Mouse (Mus musculus) ES-Bruce4 (cell line): ENCODE measurements around the gene Adprhl1. TPM values are rescaled to one million over a fixed set of nuclear protein-coding genes. Genes with fewer than 3 reads are reported as not detected.
A peak's percentile ranks its signal among the peaks of the same experiment; 100 is the strongest.

Source experiments
- H3K27ac ChIP-seq: 2 replicates; pipeline ENCODE4 v1.5.1; 2012; ENCODE audit warnings: low read length, inconsistent platforms; ENCODE audit not compliant: insufficient read depth
- H3K27me3 ChIP-seq: 2 replicates; pipeline ENCODE4 v1.6.1; 2012; ENCODE audit warnings: mild to moderate bottlenecking, low read length, inconsistent platforms; ENCODE audit not compliant: control insufficient read depth, poor library complexity, insufficient read depth, severe bottlenecking
- H3K36me3 ChIP-seq: 2 replicates; pipeline ENCODE4 v1.6.1; 2012; ENCODE audit warnings: inconsistent platforms, mild to moderate bottlenecking, low read length, moderate library complexity; ENCODE audit not compliant: control insufficient read depth, poor library complexity, insufficient read depth, severe bottlenecking
- H3K4me1 ChIP-seq: one replicate; pipeline ENCODE4 v1.8.1; 2011; ENCODE audit warnings: low read length; ENCODE audit not compliant: control insufficient read depth, insufficient read depth
- H3K4me3 ChIP-seq: 2 replicates; pipeline ENCODE4 v1.5.1; 2011; ENCODE audit warnings: low read depth, mild to moderate bottlenecking, low read length
- H3K9ac ChIP-seq: 2 replicates; pipeline ENCODE4 v1.6.1; 2012; ENCODE audit warnings: low read depth, mild to moderate bottlenecking, inconsistent platforms; ENCODE audit not compliant: poor library complexity, severe bottlenecking
- H3K9me3 ChIP-seq: replicated peaks from 2 replicates; pipeline ENCODE4 v1.6.1; 2012; ENCODE audit warnings: mild to moderate bottlenecking, low read length, inconsistent platforms; ENCODE audit not compliant: control insufficient read depth, poor library complexity, insufficient read depth, severe bottlenecking
- CTCF ChIP-seq: IDR thresholded peaks from one replicate; pipeline ENCODE4 v1.8.1; 2011; ENCODE audit warnings: low read depth, low read length
- EP300 ChIP-seq: IDR thresholded peaks from 2 replicates; pipeline ENCODE4 v1.6.1; 2011; ENCODE audit warnings: low read depth, low read length; ENCODE audit not compliant: insufficient read depth
- POLR2A ChIP-seq: IDR thresholded peaks from one replicate; pipeline ENCODE4 v1.8.1; 2011; ENCODE audit warnings: low read length; ENCODE audit not compliant: insufficient read depth
- polyA plus RNA-seq: library from polyadenylated mRNA; stranded (reverse); fragments of >200 nt; gene quantifications from 2 replicates; pipeline ENCODE4 v1.2.4, GENCODE M21; 2011; ENCODE audit warnings: low read depth; ENCODE audit not compliant: missing spikeins, insufficient read depth, insufficient read length

The Adprhl1 gene
- polyA plus RNA-seq: not detected in 2 replicates

DNA sequence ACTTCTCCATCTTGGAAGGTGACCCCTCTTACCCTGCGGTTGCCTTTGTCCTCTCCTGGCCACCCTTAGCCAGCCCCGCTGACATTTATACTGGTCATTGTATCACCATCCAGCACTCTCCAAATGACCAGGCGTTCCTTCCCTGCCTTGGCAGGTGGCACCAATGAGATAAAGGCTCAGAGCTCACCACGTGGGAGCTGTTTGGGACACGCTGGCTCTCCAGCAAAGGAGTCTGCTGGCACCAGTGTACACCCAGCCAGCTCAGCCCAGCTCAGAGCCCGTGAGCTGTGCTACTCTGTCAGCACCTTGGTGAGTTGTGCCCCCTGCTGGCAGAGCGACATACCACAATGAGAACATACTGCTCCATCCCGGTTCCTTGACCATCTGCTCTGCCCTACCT is at the start of gene Adprhl1:
Gene Adprhl1, minus strand, starts transcription at position 144 of the 400 bp plus-strand sequence.
- H3K27me3 ChIP-seq: no peaks in the 10 kb centered on the region
- H3K27ac ChIP-seq: no peak within 1 kb of the TSS
- H3K9me3 ChIP-seq: no peaks in the 10 kb centered on the region
- H3K4me1 ChIP-seq: no peaks in the 10 kb centered on the region
- H3K4me3 ChIP-seq: no peak within 1 kb of the TSS
- peak; percentile 99 for TF ChIP-seq CTCF
- TF ChIP-seq POLR2A: no peak
- H3K36me3 ChIP-seq: no peaks in the 10 kb centered on the region
- H3K9ac ChIP-seq: no peak within 1 kb of the TSS

DNA sequence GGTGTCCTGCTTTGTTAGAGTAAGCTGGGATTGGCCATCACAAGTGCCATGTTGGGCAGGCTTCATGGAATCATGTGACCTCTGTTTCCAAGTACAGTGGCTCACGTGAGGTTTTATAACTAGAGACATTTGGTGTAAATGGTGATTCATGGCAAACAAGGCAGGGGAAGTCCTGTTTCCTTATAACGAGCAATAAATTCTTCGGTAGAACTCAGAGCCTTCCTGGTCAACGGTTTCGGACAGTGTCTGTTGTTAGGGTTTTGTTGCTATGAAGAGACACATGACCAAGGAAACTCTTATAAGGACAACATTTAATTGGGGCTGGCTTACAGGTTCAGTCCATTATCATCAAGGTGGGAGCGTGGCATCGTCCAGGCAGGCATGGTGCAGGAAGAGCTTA is 47.1 kb upstream of the Adprhl1 start:
- no peak for TF ChIP-seq POLR2A
- TF ChIP-seq EP300: no peak
- no peak for TF ChIP-seq CTCF
- H3K4me1 ChIP-seq: no peaks in the 10 kb centered on the region
- no peaks in the 10 kb centered on the region for H3K27me3 ChIP-seq
- H3K4me3 ChIP-seq: no peak overlapping the region
- H3K9ac ChIP-seq: no peak overlapping the region
- no peak overlapping the region for H3K27ac ChIP-seq
- no peaks in the 10 kb centered on the region for H3K9me3 ChIP-seq
- peaks cover 2% of the 10 kb centered on the region; the same call in 1 of the 2 replicates for H3K36me3 ChIP-seq

DNA sequence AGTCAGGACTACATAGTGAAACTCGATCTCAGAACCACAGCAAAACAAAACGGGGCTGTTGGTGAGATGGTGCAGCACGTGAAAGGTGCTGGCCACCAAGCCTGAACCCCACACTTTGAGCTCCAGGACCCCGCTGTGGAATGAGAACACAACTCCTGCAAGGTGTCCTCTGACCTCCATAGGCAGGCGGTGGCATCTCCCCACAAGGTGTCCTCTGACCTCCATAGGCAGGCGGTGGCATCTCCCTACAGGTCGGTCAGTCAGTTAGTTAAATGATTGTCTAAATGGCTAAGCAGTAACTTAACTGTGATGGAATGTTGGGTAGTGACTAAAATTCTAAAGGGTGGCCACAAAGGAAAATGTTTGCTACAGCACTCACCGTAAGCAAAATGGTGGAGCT is 45.6 kb upstream of the Adprhl1 start:
- Histone ChIP-seq H3K4me3 (no peak overlapping the region), H3K4me1 (no peaks in the 10 kb centered on the region), H3K9ac (no peak overlapping the region), H3K36me3 (peaks cover 14% of the 10 kb centered on the region), H3K27me3 (no peaks in the 10 kb centered on the region), H3K27ac (no peak overlapping the region), H3K9me3 (no peaks in the 10 kb centered on the region)
- TF ChIP-seq CTCF: no peak
- no peak for TF ChIP-seq EP300
- TF ChIP-seq POLR2A: no peak

DNA sequence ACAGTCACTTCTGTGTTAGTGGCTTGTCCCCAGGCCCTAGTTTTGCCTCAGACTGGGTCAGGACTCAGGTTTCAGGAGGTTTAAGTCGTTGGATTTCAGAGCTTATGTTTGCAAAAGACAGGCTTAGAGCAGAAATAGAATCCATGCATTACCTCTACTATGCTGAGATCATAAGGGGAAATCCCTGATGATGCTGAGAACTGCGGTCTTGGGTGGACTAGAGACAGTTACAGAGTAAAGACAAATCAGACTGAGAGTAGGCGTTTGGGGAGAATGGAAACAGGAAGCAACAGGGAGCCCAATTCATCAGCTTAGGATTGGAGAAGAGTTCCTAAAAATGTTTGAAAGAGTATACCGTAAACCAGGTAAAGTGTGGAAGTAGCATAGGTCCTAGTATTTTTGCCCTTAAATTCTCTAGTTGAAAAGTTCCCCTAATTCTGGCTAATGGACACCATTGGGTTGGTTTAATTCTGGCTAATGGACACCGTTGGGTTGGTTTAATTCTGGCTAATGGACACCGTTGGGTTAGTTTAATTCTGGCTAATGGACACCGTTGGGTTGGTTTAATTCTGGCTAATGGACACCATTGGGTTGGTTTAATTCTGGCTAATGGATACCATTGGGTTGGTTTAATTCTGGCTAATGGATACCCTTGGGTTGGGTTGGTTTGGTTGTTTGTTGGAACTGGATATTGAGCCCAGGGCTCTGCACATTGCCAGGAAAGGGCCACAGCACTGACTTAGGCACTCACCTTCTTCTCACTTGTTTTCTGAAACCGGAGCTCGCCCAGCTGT is 39.9 kb upstream of the Adprhl1 start:
- Histone ChIP-seq H3K4me3 (no peak overlapping the region), H3K27me3 (no peaks in the 10 kb centered on the region), H3K27ac (no peak overlapping the region), H3K4me1 (peaks cover 2% of the 10 kb centered on the region), H3K9me3 (no peaks in the 10 kb centered on the region), H3K36me3 (peaks cover 14% of the 10 kb centered on the region), H3K9ac (no peak overlapping the region)
- no peak for TF ChIP-seq EP300
- TF ChIP-seq POLR2A: no peak
- no peak for TF ChIP-seq CTCF

DNA sequence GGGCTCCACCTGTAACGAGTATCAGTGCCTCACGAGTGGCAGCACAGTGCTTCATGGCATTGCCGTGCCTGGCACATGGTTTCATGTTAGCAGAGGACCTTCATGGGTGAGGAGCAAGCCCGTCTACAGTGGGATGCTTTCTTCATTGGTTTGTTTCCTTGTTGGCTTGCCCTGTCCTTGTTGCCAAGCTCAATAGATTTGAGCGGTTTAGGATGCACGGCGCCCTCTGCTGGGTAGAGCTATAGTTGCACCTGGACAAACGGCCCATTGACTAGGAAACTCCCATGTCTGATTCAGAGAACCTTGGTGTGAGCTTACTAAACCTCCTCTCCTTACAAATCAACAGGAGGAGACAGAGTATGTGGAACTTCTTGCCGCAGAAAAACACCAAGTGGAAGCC is 38.4 kb upstream of the Adprhl1 start:
- TF ChIP-seq CTCF: peak; percentile 99
- no peak for TF ChIP-seq POLR2A
- no peak for TF ChIP-seq EP300
- peaks cover 14% of the 10 kb centered on the region for H3K36me3 ChIP-seq
- no peaks in the 10 kb centered on the region for H3K27me3 ChIP-seq
- H3K4me3 ChIP-seq: no peak overlapping the region
- no peak overlapping the region for H3K9ac ChIP-seq
- H3K9me3 ChIP-seq: no peaks in the 10 kb centered on the region
- no peak overlapping the region for H3K27ac ChIP-seq
- peaks cover 2% of the 10 kb centered on the region for H3K4me1 ChIP-seq

DNA sequence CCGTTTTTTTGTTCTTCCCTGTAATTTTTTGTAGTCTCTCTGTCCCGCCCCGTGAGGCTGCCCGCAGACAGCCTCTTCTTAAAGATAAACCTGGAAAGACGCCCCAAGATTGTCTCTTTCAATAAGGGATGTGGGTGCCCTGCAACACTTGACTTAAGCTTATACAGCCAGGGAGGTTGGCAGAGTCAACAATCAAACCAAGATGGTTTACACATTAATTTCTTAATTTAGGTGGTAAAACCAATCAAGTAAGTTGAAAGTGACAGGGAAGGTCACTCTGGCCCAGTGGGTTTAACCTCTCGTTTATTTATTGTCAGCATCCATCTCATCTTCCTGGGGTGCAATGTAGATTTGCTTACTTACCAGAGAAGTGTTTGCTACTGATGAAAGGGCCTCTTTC is 34.7 kb upstream of the Adprhl1 start:
- Histone ChIP-seq H3K9ac (peak overlapping the region; percentile 60), H3K9me3 (no peaks in the 10 kb centered on the region), H3K4me3 (peak overlapping the region; percentile 78; the same call in 1 of the 2 replicates), H3K4me1 (peaks cover 2% of the 10 kb centered on the region), H3K36me3 (no peaks in the 10 kb centered on the region), H3K27me3 (no peaks in the 10 kb centered on the region), H3K27ac (no peak overlapping the region)
- no peak for TF ChIP-seq EP300
- no peak for TF ChIP-seq CTCF
- no peak for TF ChIP-seq POLR2A
